Mouse (Mus musculus): Measurements from ENCODE around the gene Zdhhc1. TPM values are rescaled to one million over a fixed set of nuclear protein-coding genes. Genes with fewer than 3 reads are reported as not detected.

Zdhhc1 gene
- total RNA-seq, 1 experiment = 3.2 TPM

- no peak for TF ChIP-seq ZNF384 (IDR thresholded peaks at IDR 0.05; ENCODE audit: low read depth, low read length)
- TF ChIP-seq CHD2 (IDR thresholded peaks at IDR 0.05; ENCODE audit: low read depth, low read length) = no peak
- no peak for TF ChIP-seq HCFC1 (IDR thresholded peaks at IDR 0.05; ENCODE audit: borderline replicate concordance, insufficient read depth, low read length)
- no peak for TF ChIP-seq MAFK (IDR thresholded peaks at IDR 0.05; ENCODE audit: insufficient read depth, low read depth, low read length)
- peaks cover 9 to 30% of the 10 kb centered on the region in 2 experiments for H3K4me1 ChIP-seq (ENCODE audit: control insufficient read depth in 2 of 2, insufficient read depth in 2 of 2, low read length in 2 of 2, poor library complexity in 1 of 2)
- H3K27ac ChIP-seq (ENCODE audit: insufficient read depth, low read depth, low read length, poor library complexity, severe bottlenecking) = no peak overlapping the region
- no peak overlapping the region for H3K9ac ChIP-seq (ENCODE audit: insufficient read depth, low read depth, low read length, poor library complexity, severe bottlenecking)
- DNase-seq (ENCODE audit: low read depth, low spot score) = no peak
- H3K4me3 ChIP-seq (ENCODE audit: insufficient read depth in 1 of 2, low read depth in 1 of 2, low read length in 2 of 2, poor library complexity in 1 of 2, severe bottlenecking in 1 of 2) = no peak overlapping the region
- no peaks in the 10 kb centered on the region for H3K36me3 ChIP-seq (ENCODE audit: control insufficient read depth, insufficient read depth, low read length, poor library complexity, severe bottlenecking)
- in situ Hi-C loops (cut with MboI; ENCODE audit: low sequenced_read_pairs in 2 of 2, unreplicated experiment in 2 of 2) = no loop called here
- H3K9me3 ChIP-seq (ENCODE audit: control insufficient read depth, insufficient read depth, low read depth, low read length) = no peaks in the 10 kb centered on the region
Measured at GRCm38 (mm10) chr8:105477792-105478191, 18.9 kb downstream of the Zdhhc1 start.

GRCm38 (mm10) chr8:105476628-105477413 is 19.9 kb downstream of the Zdhhc1 start:
- Histone ChIP-seq H3K9me3 (ENCODE audit: control insufficient read depth, insufficient read depth, low read depth, low read length) (no peaks in the 10 kb centered on the region), H3K4me3 (ENCODE audit: insufficient read depth in 1 of 2, low read depth in 1 of 2, low read length in 2 of 2, poor library complexity in 1 of 2, severe bottlenecking in 1 of 2) (no peak overlapping the region), H3K27ac (ENCODE audit: insufficient read depth, low read depth, low read length, poor library complexity, severe bottlenecking) (no peak overlapping the region), H3K4me1 (ENCODE audit: control insufficient read depth in 2 of 2, insufficient read depth in 2 of 2, low read length in 2 of 2, poor library complexity in 1 of 2) (peaks cover 12 to 27% of the 10 kb centered on the region in 2 experiments), H3K9ac (ENCODE audit: insufficient read depth, low read depth, low read length, poor library complexity, severe bottlenecking) (peak overlapping the region; percentile 60; the same call in 1 of the 2 replicates), H3K36me3 (ENCODE audit: control insufficient read depth, insufficient read depth, low read length, poor library complexity, severe bottlenecking) (no peaks in the 10 kb centered on the region)
- no peak for DNase-seq (ENCODE audit: low read depth, low spot score)
- in situ Hi-C loops (cut with MboI; ENCODE audit: low sequenced_read_pairs in 2 of 2, unreplicated experiment in 2 of 2) = no loop called here
- TF ChIP-seq ZC3H11A (IDR thresholded peaks at IDR 0.05; ENCODE audit: borderline replicate concordance, low read depth, low read length) (no peak), ZNF384 (IDR thresholded peaks at IDR 0.05; ENCODE audit: low read depth, low read length) (no peak), HCFC1 (IDR thresholded peaks at IDR 0.05; ENCODE audit: borderline replicate concordance, insufficient read depth, low read length) (no peak), MAFK (IDR thresholded peaks at IDR 0.05; ENCODE audit: insufficient read depth, low read depth, low read length) (no peak), CHD2 (IDR thresholded peaks at IDR 0.05; ENCODE audit: low read depth, low read length) (no peak)

- H3K9me3 ChIP-seq (ENCODE audit: control insufficient read depth, insufficient read depth, low read depth, low read length) = no peaks in the 10 kb centered on the region
- in situ Hi-C loops (cut with MboI; ENCODE audit: low sequenced_read_pairs in 2 of 2, unreplicated experiment in 2 of 2) = no loop called here
- no peak overlapping the region for H3K4me3 ChIP-seq (ENCODE audit: insufficient read depth in 1 of 2, low read depth in 1 of 2, low read length in 2 of 2, poor library complexity in 1 of 2, severe bottlenecking in 1 of 2)
- no peak overlapping the region for H3K9ac ChIP-seq (ENCODE audit: insufficient read depth, low read depth, low read length, poor library complexity, severe bottlenecking)
- H3K36me3 ChIP-seq (ENCODE audit: control insufficient read depth, insufficient read depth, low read length, poor library complexity, severe bottlenecking) = no peaks in the 10 kb centered on the region
- no peak for DNase-seq (ENCODE audit: low read depth, low spot score)
- H3K4me1 ChIP-seq (ENCODE audit: control insufficient read depth in 2 of 2, insufficient read depth in 2 of 2, low read length in 2 of 2, poor library complexity in 1 of 2) = peaks cover 11 to 24% of the 10 kb centered on the region in 2 experiments
- no peak overlapping the region for H3K27ac ChIP-seq (ENCODE audit: insufficient read depth, low read depth, low read length, poor library complexity, severe bottlenecking)
- TF ChIP-seq CHD2 (IDR thresholded peaks at IDR 0.05; ENCODE audit: low read depth, low read length) (no peak), ZC3H11A (IDR thresholded peaks at IDR 0.05; ENCODE audit: borderline replicate concordance, low read depth, low read length) (no peak), MAFK (IDR thresholded peaks at IDR 0.05; ENCODE audit: insufficient read depth, low read depth, low read length) (no peak), ZNF384 (IDR thresholded peaks at IDR 0.05; ENCODE audit: low read depth, low read length) (no peak), HCFC1 (IDR thresholded peaks at IDR 0.05; ENCODE audit: borderline replicate concordance, insufficient read depth, low read length) (no peak)
Measured at GRCm38 (mm10) chr8:105476161-105476560, 20.5 kb downstream of the Zdhhc1 start.

GRCm38 (mm10) chr8:105475742-105476141 is 21.0 kb downstream of the Zdhhc1 start:
- Histone ChIP-seq H3K36me3 (ENCODE audit: control insufficient read depth, insufficient read depth, low read length, poor library complexity, severe bottlenecking) (no peaks in the 10 kb centered on the region), H3K4me3 (ENCODE audit: insufficient read depth in 1 of 2, low read depth in 1 of 2, low read length in 2 of 2, poor library complexity in 1 of 2, severe bottlenecking in 1 of 2) (no peak overlapping the region), H3K27ac (ENCODE audit: insufficient read depth, low read depth, low read length, poor library complexity, severe bottlenecking) (no peak overlapping the region), H3K9me3 (ENCODE audit: control insufficient read depth, insufficient read depth, low read depth, low read length) (no peaks in the 10 kb centered on the region), H3K4me1 (ENCODE audit: control insufficient read depth in 2 of 2, insufficient read depth in 2 of 2, low read length in 2 of 2, poor library complexity in 1 of 2) (peaks cover 12 to 26% of the 10 kb centered on the region in 2 experiments), H3K9ac (ENCODE audit: insufficient read depth, low read depth, low read length, poor library complexity, severe bottlenecking) (no peak overlapping the region)
- TF ChIP-seq ZC3H11A (IDR thresholded peaks at IDR 0.05; ENCODE audit: borderline replicate concordance, low read depth, low read length) (no peak), CHD2 (IDR thresholded peaks at IDR 0.05; ENCODE audit: low read depth, low read length) (no peak), ZNF384 (IDR thresholded peaks at IDR 0.05; ENCODE audit: low read depth, low read length) (no peak), HCFC1 (IDR thresholded peaks at IDR 0.05; ENCODE audit: borderline replicate concordance, insufficient read depth, low read length) (no peak), MAFK (IDR thresholded peaks at IDR 0.05; ENCODE audit: insufficient read depth, low read depth, low read length) (no peak)
- in situ Hi-C loops (cut with MboI; ENCODE audit: low sequenced_read_pairs in 2 of 2, unreplicated experiment in 2 of 2) = no loop called here
- DNase-seq (ENCODE audit: low read depth, low spot score) = no peak

All from ES-E14 (cell line).